Mouse (Mus musculus) MEL (cell line): Measurements from ENCODE around the gene Anks1.

Experiments used
- CTCF ChIP-seq, 3 experiments: IDR thresholded peaks in 2 of 3; conservative IDR thresholded peaks in 1 of 3; 2 replicates each; pipeline ENCODE4 v1.5.1; 2011 to 2012; ENCODE audit warnings: low read length in 3 of 3, low read depth in 2 of 3, mild to moderate bottlenecking in 2 of 3, improper control_type of control experiment in 1 of 3, inconsistent platforms in 1 of 3, mixed read lengths in 1 of 3, moderate library complexity in 1 of 3; ENCODE audit not compliant: control insufficient read depth in 1 of 3, insufficient read depth in 1 of 3, poor library complexity in 1 of 3, severe bottlenecking in 1 of 3
- E2F4 ChIP-seq: IDR thresholded peaks from 2 replicates; pipeline ENCODE4 v1.6.1; 2011; ENCODE audit warnings: low read depth, low read length, improper control_type of control experiment, borderline replicate concordance
- EP300 ChIP-seq, 2 experiments: IDR thresholded peaks; 2 replicates each; pipeline ENCODE4 v1.6.1; 2011; ENCODE audit warnings: improper control_type of control experiment in 2 of 2, low read length in 2 of 2, low read depth in 1 of 2, mild to moderate bottlenecking in 1 of 2
- JUND ChIP-seq: IDR thresholded peaks from 2 replicates; pipeline ENCODE4 v1.6.1; 2011; ENCODE audit warnings: low read depth, mild to moderate bottlenecking, improper control_type of control experiment, low read length
- MAFK ChIP-seq: IDR thresholded peaks from 2 replicates; pipeline ENCODE4 v1.6.1; 2011; ENCODE audit warnings: low read depth, mild to moderate bottlenecking, low read length, improper control_type of control experiment, borderline replicate concordance
- MAX ChIP-seq: IDR thresholded peaks from 2 replicates; pipeline ENCODE4 v1.6.1; 2011; ENCODE audit warnings: low read length, improper control_type of control experiment
- MYC ChIP-seq: IDR thresholded peaks from 2 replicates; pipeline ENCODE4 v1.6.1; 2011; ENCODE audit warnings: low read depth, mild to moderate bottlenecking, low read length, improper control_type of control experiment, moderate library complexity
- NRF1 ChIP-seq: IDR thresholded peaks from 2 replicates; pipeline ENCODE4 v1.6.1; 2014; ENCODE audit warnings: low read depth, mild to moderate bottlenecking, inconsistent platforms, low read length, improper control_type of control experiment, moderate library complexity; ENCODE audit not compliant: poor library complexity, insufficient read depth, severe bottlenecking
- POLR2A ChIP-seq, 2 experiments: IDR thresholded peaks; 2 replicates each; pipeline ENCODE4 v1.6.1; 2011 to 2012; ENCODE audit warnings: low read length in 2 of 2, mild to moderate bottlenecking in 2 of 2, control low read depth in 1 of 2, improper control_type of control experiment in 1 of 2, low read depth in 1 of 2, moderate library complexity in 1 of 2; ENCODE audit not compliant: control insufficient read depth in 1 of 2, insufficient read depth in 1 of 2, poor library complexity in 1 of 2
- RAD21 ChIP-seq: IDR thresholded peaks from 2 replicates; pipeline ENCODE4 v1.6.1; 2011; ENCODE audit warnings: mild to moderate bottlenecking, low read depth, low read length, improper control_type of control experiment
- SMC3 ChIP-seq: IDR thresholded peaks from 2 replicates; pipeline ENCODE4 v1.6.1; 2011; ENCODE audit warnings: low read depth, low read length, improper control_type of control experiment
- USF1 ChIP-seq: IDR thresholded peaks from 2 replicates; pipeline ENCODE4 v1.6.1; 2014; ENCODE audit warnings: low read depth, mild to moderate bottlenecking, inconsistent platforms, low read length, improper control_type of control experiment, moderate library complexity

- TF ChIP-seq E2F4 (no peak), MYC (no peak), SMC3 (no peak), JUND (no peak), MAX (no peak), EP300 (IDR thresholded peaks at IDR 0.05; ENCODE audit: low read depth in 1 of 2, low read length in 2 of 2) (no peak), CTCF (IDR thresholded peaks at IDR 0.05 in 2 of 3, conservative IDR thresholded peaks at IDR 0.05 in 1 of 3; ENCODE audit: control insufficient read depth in 1 of 3, insufficient read depth in 1 of 3, low read depth in 2 of 3, low read length in 3 of 3, poor library complexity in 1 of 3, severe bottlenecking in 1 of 3) (no peak), POLR2A (IDR thresholded peaks at IDR 0.05; ENCODE audit: control insufficient read depth in 1 of 2, insufficient read depth in 1 of 2, low read depth in 1 of 2, low read length in 2 of 2, poor library complexity in 1 of 2) (no peak), MAFK (no peak), RAD21 (no peak), USF1 (no peak), NRF1 (no peak)
Observed at GRCm38 (mm10) chr17:28029308-28029707, 120.2 kb downstream of the Anks1 start.
